Mouse (Mus musculus) stomach, postnatal 0 days (tissue): ENCODE measurements around the gene Lrfn3.

ENCODE experiments used
- CTCF ChIP-seq: IDR thresholded peaks from 2 replicates; pipeline ENCODE4 v1.5.1; 2016; ENCODE audit warnings: antibody characterized with exemption, low read depth, mild to moderate bottlenecking, moderate library complexity
- EP300 ChIP-seq: optimal IDR thresholded peaks from 2 replicates; pipeline ENCODE3; 2016; ENCODE audit warnings: antibody characterized with exemption

GRCm38 (mm10) chr7:30411023-30411422 lies 48.5 kb upstream of the Lrfn3 start:
- TF ChIP-seq CTCF: no peak
- no peak for TF ChIP-seq EP300
